Mouse (Mus musculus) ES-Bruce4 (cell line): ENCODE data around the gene Sp7. TPM values are rescaled to one million over a fixed set of nuclear protein-coding genes. Genes with fewer than 3 reads are reported as not detected.
A peak's percentile ranks its signal among the peaks of the same experiment; 100 is the strongest.

Experiments used
- H3K27ac ChIP-seq: 2 replicates; pipeline ENCODE4 v1.5.1; 2012; ENCODE audit warnings: low read length, inconsistent platforms; ENCODE audit not compliant: insufficient read depth
- H3K27me3 ChIP-seq: 2 replicates; pipeline ENCODE4 v1.6.1; 2012; ENCODE audit warnings: mild to moderate bottlenecking, low read length, inconsistent platforms; ENCODE audit not compliant: control insufficient read depth, poor library complexity, insufficient read depth, severe bottlenecking
- H3K36me3 ChIP-seq: 2 replicates; pipeline ENCODE4 v1.6.1; 2012; ENCODE audit warnings: inconsistent platforms, mild to moderate bottlenecking, low read length, moderate library complexity; ENCODE audit not compliant: control insufficient read depth, poor library complexity, insufficient read depth, severe bottlenecking
- H3K4me1 ChIP-seq: one replicate; pipeline ENCODE4 v1.8.1; 2011; ENCODE audit warnings: low read length; ENCODE audit not compliant: control insufficient read depth, insufficient read depth
- H3K4me3 ChIP-seq: 2 replicates; pipeline ENCODE4 v1.5.1; 2011; ENCODE audit warnings: low read depth, mild to moderate bottlenecking, low read length
- H3K9ac ChIP-seq: 2 replicates; pipeline ENCODE4 v1.6.1; 2012; ENCODE audit warnings: low read depth, mild to moderate bottlenecking, inconsistent platforms; ENCODE audit not compliant: poor library complexity, severe bottlenecking
- H3K9me3 ChIP-seq: replicated peaks from 2 replicates; pipeline ENCODE4 v1.6.1; 2012; ENCODE audit warnings: mild to moderate bottlenecking, low read length, inconsistent platforms; ENCODE audit not compliant: control insufficient read depth, poor library complexity, insufficient read depth, severe bottlenecking
- CTCF ChIP-seq: IDR thresholded peaks from one replicate; pipeline ENCODE4 v1.8.1; 2011; ENCODE audit warnings: low read depth, low read length
- EP300 ChIP-seq: IDR thresholded peaks from 2 replicates; pipeline ENCODE4 v1.6.1; 2011; ENCODE audit warnings: low read depth, low read length; ENCODE audit not compliant: insufficient read depth
- POLR2A ChIP-seq: IDR thresholded peaks from one replicate; pipeline ENCODE4 v1.8.1; 2011; ENCODE audit warnings: low read length; ENCODE audit not compliant: insufficient read depth
- polyA plus RNA-seq: library from polyadenylated mRNA; stranded (reverse); fragments of >200 nt; gene quantifications from 2 replicates; pipeline ENCODE4 v1.2.4, GENCODE M21; 2011; ENCODE audit warnings: low read depth; ENCODE audit not compliant: missing spikeins, insufficient read depth, insufficient read length

Gene Sp7
- polyA plus RNA-seq, result not detected in 2 replicates

GRCm38 (mm10) chr15:102366733-102367344 is at the start of gene Sp7:
Sp7 (minus strand) TSS chr15:102367182.
- no peak within 1 kb of the TSS for H3K9ac ChIP-seq
- H3K4me1 ChIP-seq, result peaks cover 4% of the 10 kb centered on the region
- no peaks in the 10 kb centered on the region for H3K36me3 ChIP-seq
- no peaks in the 10 kb centered on the region for H3K9me3 ChIP-seq
- H3K27ac ChIP-seq, result no peak within 1 kb of the TSS
- H3K4me3 ChIP-seq, result no peak within 1 kb of the TSS
- TF ChIP-seq EP300, result no peak
- H3K27me3 ChIP-seq, result no peaks in the 10 kb centered on the region

- Histone ChIP-seq H3K9ac (no peak overlapping the region), H3K27me3 (no peaks in the 10 kb centered on the region), H3K36me3 (peaks cover 62% of the 10 kb centered on the region), H3K9me3 (no peaks in the 10 kb centered on the region), H3K27ac (no peak overlapping the region), H3K4me1 (peaks cover 1% of the 10 kb centered on the region), H3K4me3 (no peak overlapping the region)
- TF ChIP-seq POLR2A (no peak), CTCF (no peak), EP300 (no peak)
These were observed 46.7 kb upstream of the Sp7 start for GRCm38 (mm10) chr15:102413687-102414086.

- no peak overlapping the region for H3K27ac ChIP-seq
- peaks cover 62% of the 10 kb centered on the region for H3K36me3 ChIP-seq
- H3K4me3 ChIP-seq, result no peak overlapping the region
- peaks cover 3% of the 10 kb centered on the region for H3K4me1 ChIP-seq
- no peak for TF ChIP-seq CTCF
- no peak for TF ChIP-seq POLR2A
- no peak for TF ChIP-seq EP300
- H3K27me3 ChIP-seq, result no peaks in the 10 kb centered on the region
- peak overlapping the region; percentile 54; the same call in 1 of the 2 replicates for H3K9ac ChIP-seq
- H3K9me3 ChIP-seq, result no peaks in the 10 kb centered on the region
These were observed 44.1 kb upstream of the Sp7 start for GRCm38 (mm10) chr15:102411077-102411476.

- peaks cover 57% of the 10 kb centered on the region for H3K36me3 ChIP-seq
- no peak overlapping the region for H3K9ac ChIP-seq
- no peak overlapping the region for H3K27ac ChIP-seq
- H3K9me3 ChIP-seq, result no peaks in the 10 kb centered on the region
- TF ChIP-seq CTCF (no peak), EP300 (no peak), POLR2A (no peak)
- no peaks in the 10 kb centered on the region for H3K27me3 ChIP-seq
- peaks cover 3% of the 10 kb centered on the region for H3K4me1 ChIP-seq
- 0 out of 2 replicates have a peak overlapping the region, but pooled peaks have one; percentile 6 for H3K4me3 ChIP-seq
These were observed 42.3 kb upstream of the Sp7 start for GRCm38 (mm10) chr15:102409286-102409685.

GRCm38 (mm10) chr15:102408558-102409130 is 41.7 kb upstream of the Sp7 start:
- Histone ChIP-seq H3K4me1 (peaks cover 3% of the 10 kb centered on the region), H3K9ac (no peak overlapping the region), H3K27me3 (no peaks in the 10 kb centered on the region), H3K4me3 (no peak overlapping the region), H3K9me3 (no peaks in the 10 kb centered on the region), H3K27ac (no peak overlapping the region), H3K36me3 (peaks cover 55% of the 10 kb centered on the region)
- TF ChIP-seq POLR2A, result no peak
- no peak for TF ChIP-seq CTCF
- no peak for TF ChIP-seq EP300

- peak overlapping the region; percentile 34 for H3K4me3 ChIP-seq
- peaks cover 3% of the 10 kb centered on the region for H3K4me1 ChIP-seq
- peaks cover 54% of the 10 kb centered on the region for H3K36me3 ChIP-seq
- no peak overlapping the region for H3K27ac ChIP-seq
- TF ChIP-seq EP300, result no peak
- TF ChIP-seq CTCF, result no peak
- TF ChIP-seq POLR2A, result no peak
- no peaks in the 10 kb centered on the region for H3K9me3 ChIP-seq
- H3K27me3 ChIP-seq, result no peaks in the 10 kb centered on the region
- peak overlapping the region; percentile 99; the same call in 1 of the 2 replicates for H3K9ac ChIP-seq
These were observed 40.9 kb upstream of the Sp7 start for GRCm38 (mm10) chr15:102407681-102408557.
